12 mouse cellular contexts compared by ENCODE assay signal in the genomic region with DNA sequence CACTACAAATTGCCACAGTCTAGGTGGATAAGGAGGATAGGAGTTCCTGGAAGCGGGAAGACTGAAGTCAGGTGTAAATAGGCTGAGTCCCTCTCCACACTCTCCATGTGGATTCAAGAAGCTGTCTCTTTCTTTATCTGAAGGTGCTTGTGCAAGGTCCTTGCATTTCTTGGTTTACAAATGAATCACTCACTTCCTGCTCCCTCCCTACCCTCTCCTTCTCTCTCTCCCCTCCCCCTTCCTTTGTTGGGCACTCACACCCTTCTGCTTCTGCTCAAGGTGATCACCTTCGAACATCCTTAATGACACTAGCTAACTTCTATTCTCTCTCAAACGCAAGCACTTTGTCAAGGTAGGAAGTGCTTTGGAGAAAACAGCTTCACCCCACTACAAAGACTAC.
"Had no signal": no experiment of that assay in that cellular context is flagged by ENCODE, and none has a peak within 500 bp of the region (broad histone marks: within the 10 kb centered on the region; RNA-seq: fewer than 3 reads in every experiment).

No protein-coding gene starts in this region.

- H3K27me3 ChIP-seq: liver, embryonic 15.5 days; midbrain, embryonic 12.5 days had no signal

- H3K4me3 ChIP-seq: limb, embryonic 10.5 days; liver, embryonic 15.5 days; midbrain, embryonic 12.5 days had no signal

- H3K27ac ChIP-seq: limb, embryonic 10.5 days; liver, embryonic 15.5 days; macrophage; midbrain, embryonic 12.5 days had no signal

- H3K9ac ChIP-seq: liver, embryonic 15.5 days; midbrain, embryonic 12.5 days had no signal

- ATAC-seq: midbrain, embryonic 16.5 days had no signal

- DNase-seq: kidney, adult 11 months; kidney, adult 9 months; kidney, postnatal 10 days; lung, adult 2 months; lung, postnatal 10 days; right cerebral cortex, postnatal 14 days had no signal

- H3K4me1 ChIP-seq: liver, embryonic 15.5 days; midbrain, embryonic 12.5 days had no signal

- H3K4me2 ChIP-seq: liver, embryonic 11.5 days; liver, embryonic 15.5 days; midbrain, embryonic 12.5 days had no signal

- H3K9me3 ChIP-seq: limb, embryonic 10.5 days; liver, embryonic 15.5 days; midbrain, embryonic 12.5 days had no signal
